In the genomic region with DNA sequence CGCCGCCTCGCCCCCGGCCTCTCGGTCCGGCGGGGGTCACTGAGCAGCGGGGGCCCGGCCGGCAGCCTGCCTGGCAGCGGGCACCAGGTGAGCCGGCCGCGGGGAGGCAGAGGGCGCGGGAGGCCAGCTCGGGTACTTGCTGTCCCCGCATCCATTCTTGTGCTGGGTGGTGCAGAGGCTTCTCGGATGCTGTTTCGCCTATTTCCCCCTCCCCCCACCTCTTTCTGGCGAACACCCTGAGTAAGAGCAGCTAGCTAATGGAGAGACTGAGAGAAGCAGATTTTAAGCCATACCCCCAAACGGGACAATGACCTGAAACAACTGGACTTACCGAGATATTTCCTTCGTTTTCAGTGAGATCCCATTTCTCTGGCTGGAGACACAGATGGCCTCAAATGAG, we compare ENCODE assay signal across 7 mouse cellular contexts. TPM values are rescaled to one million over a fixed set of nuclear protein-coding genes. Genes with fewer than 3 reads are reported as not detected.
DNase-seq lines count a peak whose midpoint lies in the region; ATAC-seq and TF ChIP-seq lines count a peak whose summit lies in the region.

No protein-coding gene starts in this region.

- peak; percentile 84 for ATAC-seq in neural tube, embryonic 12.5 days (ENCODE audit: low FRiP score, low read depth)

- peak overlapping the region; percentile 97 for H3K4me3 ChIP-seq in testis, adult 2 months (ENCODE audit: control insufficient read depth, low read depth, low read length)
- peak overlapping the region; percentile 82 for H3K4me3 ChIP-seq in neural tube, embryonic 12.5 days

- TF ChIP-seq CTCF in testis, adult 2 months (IDR thresholded peaks at IDR 0.05; ENCODE audit: control insufficient read depth, insufficient read depth, insufficient replicate concordance, low read depth, low read length) = no peak

- H3K4me1 ChIP-seq in testis, adult 2 months (ENCODE audit: control insufficient read depth, insufficient read depth, low read length) = no peaks in the 10 kb centered on the region; the same call in 1 of the 2 replicates
- peaks cover 12% of the 10 kb centered on the region for H3K4me1 ChIP-seq in neural tube, embryonic 12.5 days

- no peaks in the 10 kb centered on the region for H3K9me3 ChIP-seq in neural tube, embryonic 12.5 days

- under 1% methylated on average over 24 of the region's 24 CpGs for WGBS in neural tube, embryonic 12.5 days

- DNase-seq in testis, postnatal 14 days (ENCODE audit: low spot score) = no peak
- peak; percentile 30 for DNase-seq in brain, embryonic 18.5 days (ENCODE audit: low read depth, low spot score)
- peak; percentile 57 to 61 for DNase-seq in frontal cortex, postnatal 36 days (ENCODE audit: low spot score in 2 of 2)
- DNase-seq in left cerebral cortex, adult 9 months (ENCODE audit: low spot score in 2 of 2) = peak; percentile 42 to 62
- no peak for DNase-seq in ovary, postnatal 14 days (ENCODE audit: low spot score)

- TF ChIP-seq POLR2A in testis, adult 2 months (IDR thresholded peaks at IDR 0.05; ENCODE audit: control insufficient read depth, low read depth, low read length) = no peak

- peak overlapping the region; percentile 97 for H3K27ac ChIP-seq in testis, adult 2 months (ENCODE audit: control insufficient read depth, insufficient read depth, low read depth, low read length)
- peak overlapping the region; percentile 98 for H3K27ac ChIP-seq in neural tube, embryonic 12.5 days

- no peaks in the 10 kb centered on the region for H3K27me3 ChIP-seq in testis, adult 2 months (ENCODE audit: control insufficient read depth, insufficient read depth, low read length)
- H3K27me3 ChIP-seq in neural tube, embryonic 12.5 days (replicated peaks) = no peaks in the 10 kb centered on the region

- no peaks in the 10 kb centered on the region for H3K36me3 ChIP-seq in testis, adult 2 months (ENCODE audit: control insufficient read depth, insufficient read depth, low read length)
- H3K36me3 ChIP-seq in neural tube, embryonic 12.5 days = peaks cover 11% of the 10 kb centered on the region

- peak overlapping the region; percentile 82 for H3K4me2 ChIP-seq in neural tube, embryonic 12.5 days (replicated peaks)

- H3K9ac ChIP-seq in neural tube, embryonic 12.5 days = peak overlapping the region; percentile 92

RNA-seq across cellular contexts. Expression of a gene that starts 0.8 kb away (rescaled TPM):
- polyA plus RNA-seq in testis, adult 2 months (2012; rRNA removed) = 21.6 and 24.2 TPM in 2 replicates
- 43.3 and 43.5 TPM in 2 replicates for polyA plus RNA-seq in neural tube, embryonic 12.5 days (2016; fragmentation: Nextera tagmentation; extraction: Ambion mirVana)

RNA-seq across cellular contexts. Expression of a gene that starts 54.8 kb away (rescaled TPM):
- polyA plus RNA-seq in testis, adult 2 months (2012; rRNA removed) = 22.1 TPM in 2 replicates
- polyA plus RNA-seq in neural tube, embryonic 12.5 days (2016; fragmentation: Nextera tagmentation; extraction: Ambion mirVana) = 24.0 and 25.3 TPM in 2 replicates

Comparison
In these comparisons a context has a peak if more than half of its experiments do, and no peak if none do; other contexts are left out.
1. DNase-seq: peak in brain, embryonic 18.5 days (single experiment), frontal cortex, postnatal 36 days (2 of 2) and left cerebral cortex, adult 9 months (2 of 2); none in testis, postnatal 14 days (single experiment) and ovary, postnatal 14 days (single experiment).